ENCODE assay signal across 21 mouse cellular contexts in the genomic region with DNA sequence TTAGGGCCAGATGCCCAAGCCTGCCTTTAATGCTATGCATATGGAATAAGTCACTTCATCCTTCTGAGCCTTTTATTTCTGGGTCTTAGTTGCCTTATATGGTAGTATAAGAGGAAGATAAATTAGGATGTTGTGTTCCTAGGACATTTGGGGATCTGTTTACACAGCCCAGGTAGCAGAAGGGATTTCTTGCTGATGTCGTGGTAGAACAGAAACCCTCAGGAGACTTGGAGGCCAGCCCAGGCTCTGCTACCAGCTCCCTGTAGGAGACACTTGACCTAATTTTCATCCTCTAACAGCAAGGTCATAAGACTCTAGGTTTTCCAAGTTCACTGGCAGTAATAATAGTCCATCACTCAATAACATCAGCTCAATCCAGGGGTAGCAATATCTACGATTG.
A peak's percentile ranks its signal among the peaks of the same experiment; 100 is the strongest.
DNase-seq lines count a peak whose midpoint lies in the region; ATAC-seq and TF ChIP-seq lines count a peak whose summit lies in the region.
"Had no signal": no experiment of that assay in that cellular context is flagged by ENCODE, and none has a peak within 500 bp of the region (broad histone marks: within the 10 kb centered on the region; RNA-seq: fewer than 3 reads in every experiment).

No protein-coding gene starts in this region.

- H3K9me3 ChIP-seq in kidney, embryonic 14.5 days (ENCODE audit: control insufficient read depth, low read length): no peaks in the 10 kb centered on the region
- no peaks in the 10 kb centered on the region for H3K9me3 ChIP-seq in midbrain, embryonic 13.5 days
- H3K9me3 ChIP-seq: embryonic facial prominence, embryonic 15.5 days; hindbrain, embryonic 15.5 days; kidney, embryonic 15.5 days had no signal

- no peaks in the 10 kb centered on the region for H3K4me1 ChIP-seq in kidney, adult 2 months (ENCODE audit: control insufficient read depth, insufficient read depth, low read length)
- H3K4me1 ChIP-seq in kidney, embryonic 14.5 days (ENCODE audit: control insufficient read depth, insufficient read depth, low read length): no peaks in the 10 kb centered on the region
- H3K4me1 ChIP-seq in midbrain, embryonic 13.5 days (replicated peaks): no peaks in the 10 kb centered on the region
- H3K4me1 ChIP-seq: embryonic facial prominence, embryonic 15.5 days; hindbrain, embryonic 15.5 days; kidney, embryonic 15.5 days had no signal

- H3K27me3 ChIP-seq in kidney, adult 2 months (replicated peaks; ENCODE audit: control insufficient read depth, insufficient read depth, low read length): no peaks in the 10 kb centered on the region
- no peaks in the 10 kb centered on the region for H3K27me3 ChIP-seq in kidney, embryonic 14.5 days (ENCODE audit: control insufficient read depth, insufficient read depth, low read length)
- H3K27me3 ChIP-seq in midbrain, embryonic 13.5 days: no peaks in the 10 kb centered on the region
- H3K27me3 ChIP-seq: embryonic facial prominence, embryonic 15.5 days; hindbrain, embryonic 15.5 days; kidney, embryonic 15.5 days had no signal

- ATAC-seq in kidney, embryonic 14.5 days (ENCODE audit: low FRiP score, low TSS enrichment): no peak
- no peak for ATAC-seq in midbrain, embryonic 13.5 days
- ATAC-seq: activated CD4-positive, CD25-positive, alpha-beta regulatory T cell, adult 4 months; forebrain, embryonic 14.5 days; lung, postnatal 0 days had no signal

- H3K36me3 ChIP-seq in kidney, adult 2 months (ENCODE audit: control insufficient read depth, insufficient read depth, low read length): no peaks in the 10 kb centered on the region
- H3K36me3 ChIP-seq in kidney, embryonic 14.5 days (ENCODE audit: control insufficient read depth, insufficient read depth, low read length): no peaks in the 10 kb centered on the region
- no peaks in the 10 kb centered on the region for H3K36me3 ChIP-seq in midbrain, embryonic 13.5 days
- H3K36me3 ChIP-seq: embryonic facial prominence, embryonic 15.5 days; heart, embryonic 10.5 days; hindbrain, embryonic 15.5 days; kidney, embryonic 15.5 days had no signal

- H3K27ac ChIP-seq in kidney, adult 2 months (ENCODE audit: insufficient read depth, low read depth, low read length): no peak overlapping the region
- H3K27ac ChIP-seq in kidney, embryonic 14.5 days (ENCODE audit: low read depth, low read length): no peak overlapping the region
- H3K27ac ChIP-seq in midbrain, embryonic 13.5 days: no peak overlapping the region
- H3K27ac ChIP-seq: heart, embryonic 10.5 days; hindbrain, embryonic 15.5 days; kidney, embryonic 15.5 days; macrophage; stomach, postnatal 0 days had no signal

- no peak for TF ChIP-seq POLR2A in kidney, adult 2 months (IDR thresholded peaks at IDR 0.05; ENCODE audit: low read depth, low read length)

- H3K4me3 ChIP-seq in kidney, adult 2 months (ENCODE audit: insufficient read depth, low read depth, low read length): no peak overlapping the region
- H3K4me3 ChIP-seq in kidney, embryonic 14.5 days (ENCODE audit: low read length): no peak overlapping the region
- H3K4me3 ChIP-seq in midbrain, embryonic 13.5 days (replicated peaks): no peak overlapping the region
- H3K4me3 ChIP-seq: embryonic facial prominence, embryonic 15.5 days; heart, embryonic 10.5 days; hindbrain, embryonic 15.5 days; kidney, embryonic 15.5 days had no signal

- no peak overlapping the region for H3K9ac ChIP-seq in kidney, embryonic 14.5 days (ENCODE audit: low read depth, low read length)
- H3K9ac ChIP-seq in midbrain, embryonic 13.5 days (replicated peaks): no peak overlapping the region
- H3K9ac ChIP-seq: embryonic facial prominence, embryonic 15.5 days; hindbrain, embryonic 15.5 days; kidney, embryonic 15.5 days had no signal

- no peak for TF ChIP-seq CTCF in kidney, adult 2 months (conservative IDR thresholded peaks at IDR 0.05; ENCODE audit: insufficient read depth, insufficient read length, low read depth, low read length)

- peak; percentile 24 for DNase-seq in adrenal gland, postnatal 10 days
- DNase-seq in adrenal gland, adult 18-20 months (ENCODE audit: low spot score in 2 of 2): no peak
- peak; percentile 39 for DNase-seq in kidney, adult 2 months
- peak; percentile 76 for DNase-seq in cerebellum, adult 8-10 months
- DNase-seq in cerebellum, postnatal 36 days: peak; percentile 74 to 78
- DNase-seq in ovary, postnatal 10 days (ENCODE audit: low spot score): no peak
- DNase-seq: embryo, embryonic 11 days; gastrocnemius, postnatal 10 days; layer of hippocampus, adult 9-11 months; thymus, adult 2 months had no signal

- WGBS in kidney, adult 2 months: 49% methylated on average over 2 of the region's 2 CpGs
- 77% methylated on average over 2 of the region's 2 CpGs for WGBS in kidney, embryonic 14.5 days
- WGBS in midbrain, embryonic 13.5 days: 76% methylated on average over 2 of the region's 2 CpGs

- no peak overlapping the region for H3K4me2 ChIP-seq in kidney, embryonic 14.5 days (replicated peaks; ENCODE audit: low read depth, low read length)
- H3K4me2 ChIP-seq in midbrain, embryonic 13.5 days (replicated peaks): no peak overlapping the region
- H3K4me2 ChIP-seq: embryonic facial prominence, embryonic 15.5 days; hindbrain, embryonic 15.5 days; kidney, embryonic 15.5 days had no signal

Comparison
In these comparisons a context has a peak if more than half of its experiments do, and no peak if none do; other contexts are left out.
1. DNase-seq: peak in adrenal gland, postnatal 10 days (single experiment), kidney, adult 2 months (single experiment), cerebellum, adult 8-10 months (single experiment) and cerebellum, postnatal 36 days (2 of 2); none in adrenal gland, adult 18-20 months (0 of 2) and ovary, postnatal 10 days (single experiment).